Mouse (Mus musculus) embryonic stem cell, embryonic (primary cell): Measurements from ENCODE around the gene Ptcd1.

Experiments used
- CTCF ChIA-PET, 4 experiments: fragments of 300-600 bp in 2 of 4; fragments of 350-600 bp in 2 of 4; sonication (Branson Sonifier 250); formaldehyde crosslinking; loops; one replicate each; lab custom pipeline; 2022; ENCODE audit warnings: inconsistent platforms in 2 of 4; lab: Charles Lee
- POLR2A ChIA-PET, 4 experiments: fragments of 300-600 bp in 2 of 4; fragments of 350-600 bp in 2 of 4; sonication (Branson Sonifier 250); formaldehyde crosslinking; loops; one replicate each; lab custom pipeline; 2022; ENCODE audit warnings: antibody characterized with exemption in 4 of 4, inconsistent platforms in 1 of 4; lab: Charles Lee

Ptcd1 gene

GRCm38 (mm10) chr5:145133275-145133674 lies 33.6 kb downstream of the Ptcd1 start:
- CTCF ChIA-PET, result interaction anchor here in 3 of 4 experiments (0.6 to 2.0 kb wide), 15 partner anchors 8 to 71 kb away, joined by 3 to 8 read pairs (median 3); partner anchors contain the start of genes Arpc1b (in 1 of the 3), Cpsf4 (in 1 of the 3), Ptcd1 (in 1 of the 3) and Zkscan5 (in 1 of the 3)

GRCm38 (mm10) chr5:145130995-145131394 lies 35.9 kb downstream of the Ptcd1 start:
- POLR2A ChIA-PET, result interaction anchor here in 2 of 4 experiments (0.6 to 17.1 kb wide), 10 partner anchors 9 to 103 kb away, joined by 3 to 244 read pairs (median 4); partner anchors contain the start of genes Bud31 (in 1 of the 2), Cpsf4 (in 1 of the 2), Pdap1 (in 1 of the 2) and Ptcd1 (in 1 of the 2)
- CTCF ChIA-PET, result no interaction called here

More at GRCm38 (mm10) chr5:145133275-145133674, 33.6 kb downstream of the Ptcd1 start:
- POLR2A ChIA-PET, result interaction anchor here (0.7 to 17.1 kb wide), 27 partner anchors 8 to 98 kb away, joined by 3 to 244 read pairs (median 4); partner anchors contain the start of genes Arpc1b (in 3 of the 4), Cpsf4 (in 2 of the 4), Ptcd1 (in 2 of the 4) and Zkscan5 (in 2 of the 4)

- ChIA-PET POLR2A (interaction anchor here in 3 of 4 experiments (0.5 to 17.1 kb wide), 11 partner anchors 8 to 574 kb away, joined by 3 to 244 read pairs (median 3); partner anchors contain the start of genes Arpc1b (in 1 of the 3), Bud31 (in 1 of the 3), Cpsf4 (in 1 of the 3) and Pdap1 (in 1 of the 3)), CTCF (no interaction called here)
Measured at GRCm38 (mm10) chr5:145130191-145130590, 36.7 kb downstream of the Ptcd1 start.

- CTCF ChIA-PET, result interaction anchor here in 1 of 4 experiments (0.6 kb wide), 1 partner anchor 11 kb away, joined by 4 read pairs; no protein-coding TSS in a partner anchor
- POLR2A ChIA-PET, result interaction anchor here in 3 of 4 experiments (0.5 to 17.1 kb wide), 9 partner anchors 8 to 573 kb away, joined by 3 to 244 read pairs (median 4); partner anchors contain the start of genes Arpc1b (in 1 of the 3), Bud31 (in 1 of the 3), Cpsf4 (in 1 of the 3) and Pdap1 (in 1 of the 3)
Measured at GRCm38 (mm10) chr5:145129773-145130172, 37.1 kb downstream of the Ptcd1 start.

GRCm38 (mm10) chr5:145129124-145129523 lies 37.8 kb downstream of the Ptcd1 start:
- CTCF ChIA-PET, result interaction anchor here in 1 of 4 experiments (0.6 kb wide), 1 partner anchor 10 kb away, joined by 4 read pairs; no protein-coding TSS in a partner anchor
- POLR2A ChIA-PET, result interaction anchor here in 3 of 4 experiments (1.0 to 17.1 kb wide), 9 partner anchors 9 to 75 kb away, joined by 3 to 244 read pairs (median 3); partner anchors contain the start of genes Arpc1b (in 1 of the 3), Bud31 (in 1 of the 3), Cpsf4 (in 1 of the 3) and Pdap1 (in 1 of the 3)

- ChIA-PET POLR2A (interaction anchor here in 3 of 4 experiments (0.7 to 17.1 kb wide), 12 partner anchors 9 to 106 kb away, joined by 3 to 244 read pairs (median 4); partner anchors contain the start of genes Arpc1a (in 1 of the 3), Arpc1b (in 1 of the 3), Bud31 (in 1 of the 3) and Cpsf4 (in 1 of the 3)), CTCF (interaction anchor here in 2 of 4 experiments (1.2 to 1.6 kb wide), 2 partner anchors 10 kb away, joined by 4 to 8 read pairs; no protein-coding TSS in a partner anchor)
Measured at GRCm38 (mm10) chr5:145126580-145126979, 40.3 kb downstream of the Ptcd1 start.

GRCm38 (mm10) chr5:145123396-145123795 lies 43.5 kb downstream of the Ptcd1 start:
- ChIA-PET CTCF (interaction anchor here in 2 of 4 experiments (0.6 to 0.7 kb wide), 2 partner anchors 10 to 122 kb away, joined by 3 read pairs; no protein-coding TSS in a partner anchor), POLR2A (interaction anchor here in 3 of 4 experiments (0.9 to 17.1 kb wide), 8 partner anchors 9 to 81 kb away, joined by 3 to 244 read pairs (median 8); partner anchors contain the start of genes Arpc1b (in 1 of the 3), Bud31 (in 1 of the 3), Pdap1 (in 1 of the 3) and Zkscan5 (in 1 of the 3))

GRCm38 (mm10) chr5:145120921-145121320 lies 46.0 kb downstream of the Ptcd1 start:
- ChIA-PET CTCF (interaction anchor here in 3 of 4 experiments (1.1 to 1.6 kb wide), 3 partner anchors 12 to 16 kb away, joined by 3 to 8 read pairs (median 4); no protein-coding TSS in a partner anchor), POLR2A (interaction anchor here in 3 of 4 experiments (0.6 to 17.1 kb wide), 14 partner anchors 8 to 600 kb away, joined by 3 to 244 read pairs (median 5); partner anchors contain the start of genes Zkscan5 (in 2 of the 3), Arpc1b (in 1 of the 3), Bud31 (in 1 of the 3) and Pdap1 (in 1 of the 3))

- CTCF ChIA-PET, result interaction anchor here (0.6 to 1.6 kb wide), 12 partner anchors 10 to 1273 kb away, joined by 3 to 5 read pairs (median 3); no protein-coding TSS in a partner anchor
- POLR2A ChIA-PET, result interaction anchor here (0.6 to 17.1 kb wide), 15 partner anchors 9 to 288 kb away, joined by 3 to 244 read pairs (median 3); partner anchors contain the start of genes Arpc1a (in 1 of the 4), Bud31 (in 1 of the 4), Cpsf4 (in 1 of the 4) and Kpna7 (in 1 of the 4)
Measured at GRCm38 (mm10) chr5:145119385-145119784, 47.5 kb downstream of the Ptcd1 start.

- ChIA-PET CTCF (interaction anchor here in 1 of 4 experiments (1.5 kb wide), 1 partner anchor 72 kb away, joined by 3 read pairs; no protein-coding TSS in a partner anchor), POLR2A (interaction anchor here in 3 of 4 experiments (0.6 to 17.1 kb wide), 8 partner anchors 10 to 131 kb away, joined by 3 to 244 read pairs (median 4); partner anchors contain the start of genes Bud31 (in 1 of the 3), Cpsf4 (in 1 of the 3), Pdap1 (in 1 of the 3) and Ptcd1 (in 1 of the 3))
Measured at GRCm38 (mm10) chr5:145118461-145118860, 48.4 kb downstream of the Ptcd1 start.

- CTCF ChIA-PET, result interaction anchor here in 2 of 4 experiments (1.1 to 1.5 kb wide), 2 partner anchors 35 to 72 kb away, joined by 3 to 4 read pairs; no protein-coding TSS in a partner anchor
- POLR2A ChIA-PET, result interaction anchor here in 2 of 4 experiments (0.8 to 17.1 kb wide), 9 partner anchors 9 to 121 kb away, joined by 3 to 244 read pairs (median 6); partner anchors contain the start of genes Bud31 (in 1 of the 2), Cpsf4 (in 1 of the 2), Pdap1 (in 1 of the 2) and Ptcd1 (in 1 of the 2)
Measured at GRCm38 (mm10) chr5:145118005-145118404, 48.9 kb downstream of the Ptcd1 start.

GRCm38 (mm10) chr5:145116916-145117315 lies 50.0 kb downstream of the Ptcd1 start:
- ChIA-PET CTCF (interaction anchor here (0.5 to 1.6 kb wide), 25 partner anchors 8 to 320 kb away, joined by 3 to 10 read pairs (median 3); partner anchors contain the start of genes Cpsf4 (in 1 of the 4), Ptcd1 (in 1 of the 4) and Zkscan5 (in 1 of the 4)), POLR2A (interaction anchor here in 3 of 4 experiments (0.6 to 4.2 kb wide), 20 partner anchors 8 to 129 kb away, joined by 3 to 25 read pairs (median 4); partner anchors contain the start of genes Cpsf4 (in 2 of the 3), Ptcd1 (in 2 of the 3) and Zkscan5 (in 2 of the 3))

GRCm38 (mm10) chr5:145116316-145116715 lies 50.6 kb downstream of the Ptcd1 start:
- ChIA-PET CTCF (interaction anchor here (0.5 to 1.6 kb wide), 21 partner anchors 9 to 683 kb away, joined by 3 to 10 read pairs (median 4); partner anchors contain the start of genes Cpsf4 (in 1 of the 4), Ptcd1 (in 1 of the 4) and Zkscan5 (in 1 of the 4)), POLR2A (interaction anchor here in 3 of 4 experiments (0.6 to 4.2 kb wide), 19 partner anchors 9 to 499 kb away, joined by 3 to 30 read pairs (median 4); partner anchors contain the start of genes Cpsf4 (in 2 of the 3), Ptcd1 (in 2 of the 3) and Zkscan5 (in 2 of the 3))

GRCm38 (mm10) chr5:145115736-145116135 lies 51.2 kb downstream of the Ptcd1 start:
- ChIA-PET CTCF (interaction anchor here (1.0 to 1.6 kb wide), 4 partner anchors 10 to 98 kb away, joined by 3 to 8 read pairs (median 5); no protein-coding TSS in a partner anchor), POLR2A (interaction anchor here in 3 of 4 experiments (0.6 to 7.7 kb wide), 16 partner anchors 9 to 498 kb away, joined by 3 to 74 read pairs (median 6); partner anchors contain the start of genes Arpc1a (in 1 of the 3), Kpna7 (in 1 of the 3), Zkscan5 (in 1 of the 3) and Zscan25 (in 1 of the 3))

- POLR2A ChIA-PET, result interaction anchor here (0.6 to 7.7 kb wide), 64 partner anchors 8 to 1797 kb away, joined by 3 to 74 read pairs (median 5); partner anchors contain the start of genes Arpc1a (in 3 of the 4), Cpsf4 (in 3 of the 4), Kpna7 (in 3 of the 4) and Ptcd1 (in 3 of the 4)
- CTCF ChIA-PET, result interaction anchor here in 3 of 4 experiments (0.5 to 1.5 kb wide), 10 partner anchors 12 to 1951 kb away, joined by 3 to 7 read pairs (median 3); no protein-coding TSS in a partner anchor
Measured at GRCm38 (mm10) chr5:145114606-145115473, 52.1 kb downstream of the Ptcd1 start.
